Mouse (Mus musculus) forelimb bud, embryonic 11.5 days (tissue): ENCODE measurements at regions not wholly inside any gene's neighbourhood (a gene's known extent, or its start where the extent isn't known, plus 50 kb on each side); places are given as distances from the start of the nearest gene placed in this dataset.
"Not testable (repeated sequence)": the region's sequence is repeated elsewhere in the genome, so short reads cannot be mapped to it uniquely, and the experiment has no call there.

Experiments
- DNase-seq: peaks from one replicate; pipeline ENCODE4 v3.0.0-alpha.2; 2012; ENCODE audit warnings: low read depth, low spot score

GRCm38 (mm10) chr3:16533643-16534042 is 527.4 kb upstream of the Gm5150 start:
- no peak for DNase-seq

GRCm38 (mm10) chr3:16527511-16527910 is 521.3 kb upstream of the Gm5150 start:
- not testable (repeated sequence) for DNase-seq

- not testable (repeated sequence) for DNase-seq
These were observed 482.2 kb upstream of the Gm5150 start for GRCm38 (mm10) chr3:16488431-16488830.

- DNase-seq = no peak
These were observed 476.5 kb upstream of the Gm5150 start for GRCm38 (mm10) chr3:16482750-16483149.

GRCm38 (mm10) chr3:16471360-16471759 is 465.1 kb upstream of the Gm5150 start:
- no peak for DNase-seq

- peak; percentile 76 for DNase-seq
These were observed 460.2 kb upstream of the Gm5150 start for GRCm38 (mm10) chr3:16466388-16466787.

- DNase-seq = no peak
These were observed 459.1 kb upstream of the Gm5150 start for GRCm38 (mm10) chr3:16465357-16465756.

- no peak for DNase-seq
These were observed 458.1 kb upstream of the Gm5150 start for GRCm38 (mm10) chr3:16464301-16464700.

GRCm38 (mm10) chr3:16433033-16433432 is 426.8 kb upstream of the Gm5150 start:
- DNase-seq = no peak

GRCm38 (mm10) chr3:16431819-16432115 is 425.5 kb upstream of the Gm5150 start:
- DNase-seq = no peak

GRCm38 (mm10) chr3:16431082-16431818 is 425.0 kb upstream of the Gm5150 start:
- DNase-seq = no peak
